Mouse (Mus musculus): ENCODE measurements around the gene Atp5e. TPM values are rescaled to one million over a fixed set of nuclear protein-coding genes. Genes with fewer than 3 reads are reported as not detected.

Gene Atp5e
- polyA plus RNA-seq, 1 experiment: 827 TPM

- no peak for TF ChIP-seq FOSL1 (IDR thresholded peaks at IDR 0.05; ENCODE audit: insufficient read depth, low read length, poor library complexity, severe bottlenecking)
- no peak for TF ChIP-seq MYOD1 (IDR thresholded peaks at IDR 0.05; ENCODE audit: control insufficient read depth, insufficient read length, low read depth)
- TF ChIP-seq MAX (IDR thresholded peaks at IDR 0.05): no peak
- no peak for TF ChIP-seq MYOG (IDR thresholded peaks at IDR 0.05; ENCODE audit: control insufficient read depth, extremely low read depth, insufficient read length)
- no peak for TF ChIP-seq USF1 (IDR thresholded peaks at IDR 0.05; ENCODE audit: low read depth)
- TF ChIP-seq CTCF (IDR thresholded peaks at IDR 0.05; ENCODE audit: control insufficient read depth, insufficient read depth, insufficient read length): no peak
- TF ChIP-seq CEBPB (IDR thresholded peaks at IDR 0.05; ENCODE audit: low read depth): no peak
- Histone ChIP-seq H3ac (ENCODE audit: control insufficient read depth, insufficient read length, low read depth) (no peak overlapping the region), H3K79me3 (ENCODE audit: low read depth) (no peaks in the 10 kb centered on the region), H3K27me3 (ENCODE audit: control insufficient read depth, insufficient read depth, insufficient read length) (no peaks in the 10 kb centered on the region), H3K4me3 (ENCODE audit: insufficient read depth, poor library complexity, severe bottlenecking) (no peak overlapping the region), H3K79me2 (ENCODE audit: control insufficient read depth, insufficient read depth) (no peaks in the 10 kb centered on the region), H3K36me3 (ENCODE audit: control insufficient read depth, insufficient read depth) (no peaks in the 10 kb centered on the region)
These were observed 37.6 kb upstream of the Atp5e start for GRCm38 (mm10) chr2:174501517-174501916.

GRCm38 (mm10) chr2:174500814-174501503 is 37.1 kb upstream of the Atp5e start:
- H3ac ChIP-seq (ENCODE audit: control insufficient read depth, insufficient read length, low read depth): no peak overlapping the region
- H3K79me2 ChIP-seq (ENCODE audit: control insufficient read depth, insufficient read depth): no peaks in the 10 kb centered on the region
- TF ChIP-seq CTCF (IDR thresholded peaks at IDR 0.05; ENCODE audit: control insufficient read depth, insufficient read depth, insufficient read length) (no peak), MYOG (IDR thresholded peaks at IDR 0.05; ENCODE audit: control insufficient read depth, extremely low read depth, insufficient read length) (no peak), FOSL1 (IDR thresholded peaks at IDR 0.05; ENCODE audit: insufficient read depth, low read length, poor library complexity, severe bottlenecking) (no peak), USF1 (IDR thresholded peaks at IDR 0.05; ENCODE audit: low read depth) (no peak), CEBPB (IDR thresholded peaks at IDR 0.05; ENCODE audit: low read depth) (no peak)
- no peaks in the 10 kb centered on the region for H3K36me3 ChIP-seq (ENCODE audit: control insufficient read depth, insufficient read depth)
- H3K27me3 ChIP-seq (ENCODE audit: control insufficient read depth, insufficient read depth, insufficient read length): no peaks in the 10 kb centered on the region
- no peak overlapping the region for H3K4me3 ChIP-seq (ENCODE audit: insufficient read depth, poor library complexity, severe bottlenecking)
- no peaks in the 10 kb centered on the region for H3K79me3 ChIP-seq (ENCODE audit: low read depth)

DNA sequence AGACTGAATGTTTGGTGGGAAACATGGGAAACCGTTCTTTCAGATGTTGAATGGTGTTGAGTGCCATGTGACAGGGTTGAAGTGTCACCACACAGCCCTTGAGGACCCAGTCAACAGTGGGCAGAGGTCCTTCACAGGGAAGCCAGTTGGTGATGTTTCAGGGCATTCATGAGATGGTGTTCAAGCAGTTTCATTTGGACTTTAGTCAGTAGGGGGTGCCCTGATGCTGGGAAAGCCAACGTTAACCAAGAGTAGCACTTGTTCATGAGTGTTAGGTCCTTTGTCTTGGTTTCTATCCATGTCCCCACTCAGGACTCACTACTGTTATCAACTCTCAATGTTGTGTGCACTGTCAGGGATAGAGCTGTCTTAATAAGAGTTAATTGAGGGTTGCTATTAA is 29.0 kb upstream of the Atp5e start:
- Histone ChIP-seq H3K27me3 (ENCODE audit: control insufficient read depth, insufficient read depth, insufficient read length) (no peaks in the 10 kb centered on the region), H3K79me2 (ENCODE audit: control insufficient read depth, insufficient read depth) (no peaks in the 10 kb centered on the region), H3K4me3 (ENCODE audit: insufficient read depth, poor library complexity, severe bottlenecking) (no peak overlapping the region), H3K79me3 (ENCODE audit: low read depth) (no peaks in the 10 kb centered on the region), H3ac (ENCODE audit: control insufficient read depth, insufficient read length, low read depth) (no peak overlapping the region), H3K36me3 (ENCODE audit: control insufficient read depth, insufficient read depth) (no peaks in the 10 kb centered on the region)
- TF ChIP-seq FOSL1 (IDR thresholded peaks at IDR 0.05; ENCODE audit: insufficient read depth, low read length, poor library complexity, severe bottlenecking): no peak
- TF ChIP-seq MYOD1 (IDR thresholded peaks at IDR 0.05; ENCODE audit: control insufficient read depth, insufficient read length, low read depth): no peak
- TF ChIP-seq CEBPB (IDR thresholded peaks at IDR 0.05; ENCODE audit: low read depth): no peak
- TF ChIP-seq USF1 (IDR thresholded peaks at IDR 0.05; ENCODE audit: low read depth): no peak
- no peak for TF ChIP-seq MYOG (IDR thresholded peaks at IDR 0.05; ENCODE audit: control insufficient read depth, extremely low read depth, insufficient read length)
- no peak for TF ChIP-seq CTCF (IDR thresholded peaks at IDR 0.05; ENCODE audit: control insufficient read depth, insufficient read depth, insufficient read length)
- no peak for TF ChIP-seq MAX (IDR thresholded peaks at IDR 0.05)

GRCm38 (mm10) chr2:174487005-174487404 is 23.1 kb upstream of the Atp5e start:
- Histone ChIP-seq H3ac (ENCODE audit: control insufficient read depth, insufficient read length, low read depth) (no peak overlapping the region), H3K27me3 (ENCODE audit: control insufficient read depth, insufficient read depth, insufficient read length) (no peaks in the 10 kb centered on the region), H3K79me2 (ENCODE audit: control insufficient read depth, insufficient read depth) (no peaks in the 10 kb centered on the region), H3K4me3 (ENCODE audit: insufficient read depth, poor library complexity, severe bottlenecking) (no peak overlapping the region), H3K36me3 (ENCODE audit: control insufficient read depth, insufficient read depth) (no peaks in the 10 kb centered on the region), H3K79me3 (ENCODE audit: low read depth) (no peaks in the 10 kb centered on the region)
- no peak for TF ChIP-seq MYOD1 (IDR thresholded peaks at IDR 0.05; ENCODE audit: control insufficient read depth, insufficient read length, low read depth)
- TF ChIP-seq FOSL1 (IDR thresholded peaks at IDR 0.05; ENCODE audit: insufficient read depth, low read length, poor library complexity, severe bottlenecking): no peak
- TF ChIP-seq USF1 (IDR thresholded peaks at IDR 0.05; ENCODE audit: low read depth): no peak

- H3K4me3 ChIP-seq (ENCODE audit: insufficient read depth, poor library complexity, severe bottlenecking): no peak overlapping the region
- TF ChIP-seq MYOG (IDR thresholded peaks at IDR 0.05; ENCODE audit: control insufficient read depth, extremely low read depth, insufficient read length): no peak
- no peak for TF ChIP-seq MAX (IDR thresholded peaks at IDR 0.05)
- TF ChIP-seq MYOD1 (IDR thresholded peaks at IDR 0.05; ENCODE audit: control insufficient read depth, insufficient read length, low read depth): no peak
- no peak for TF ChIP-seq USF1 (IDR thresholded peaks at IDR 0.05; ENCODE audit: low read depth)
- no peak for TF ChIP-seq FOSL1 (IDR thresholded peaks at IDR 0.05; ENCODE audit: insufficient read depth, low read length, poor library complexity, severe bottlenecking)
- no peak for TF ChIP-seq CEBPB (IDR thresholded peaks at IDR 0.05; ENCODE audit: low read depth)
- no peaks in the 10 kb centered on the region for H3K79me3 ChIP-seq (ENCODE audit: low read depth)
- no peaks in the 10 kb centered on the region for H3K79me2 ChIP-seq (ENCODE audit: control insufficient read depth, insufficient read depth)
- H3ac ChIP-seq (ENCODE audit: control insufficient read depth, insufficient read length, low read depth): no peak overlapping the region
- H3K27me3 ChIP-seq (ENCODE audit: control insufficient read depth, insufficient read depth, insufficient read length): no peaks in the 10 kb centered on the region
- H3K36me3 ChIP-seq (ENCODE audit: control insufficient read depth, insufficient read depth): no peaks in the 10 kb centered on the region
These were observed 14.8 kb upstream of the Atp5e start for GRCm38 (mm10) chr2:174478746-174479145.
